Mouse (Mus musculus) induced T-regulatory cell, adult 2 months (primary cell): Measurements from ENCODE around the gene Atrnl1.

ENCODE experiments used
- DNase-seq: peaks from one replicate; pipeline ENCODE4 v3.0.0-alpha.2; 2012; ENCODE audit warnings: low read depth

Atrnl1 gene

GRCm38 (mm10) chr19:57609361-57610057, 1.3 kb upstream of the Atrnl1 start:
- DNase-seq: peak; percentile 43

GRCm38 (mm10) chr19:57610058-57610475, 767 bp upstream of the Atrnl1 start:
- no peak for DNase-seq

- peak; percentile 58 for DNase-seq
These were observed 701 bp downstream of the Atrnl1 start for GRCm38 (mm10) chr19:57611291-57612178.

- DNase-seq: no peak
These were observed 1.3 kb downstream of the Atrnl1 start for GRCm38 (mm10) chr19:57612179-57612472.

- no peak for DNase-seq
These were observed 5.3 kb downstream of the Atrnl1 start for GRCm38 (mm10) chr19:57615972-57616621.

GRCm38 (mm10) chr19:57619088-57619487, 8.3 kb downstream of the Atrnl1 start:
- no peak for DNase-seq

- DNase-seq: no peak
These were observed 11.0 kb downstream of the Atrnl1 start for GRCm38 (mm10) chr19:57621814-57622213.

GRCm38 (mm10) chr19:57625738-57626137, 14.9 kb downstream of the Atrnl1 start:
- no peak for DNase-seq

- no peak for DNase-seq
These were observed 16.4 kb downstream of the Atrnl1 start for GRCm38 (mm10) chr19:57627251-57627650.

GRCm38 (mm10) chr19:57642536-57642935, 31.7 kb downstream of the Atrnl1 start:
- no peak for DNase-seq

GRCm38 (mm10) chr19:57642980-57643379, 32.1 kb downstream of the Atrnl1 start:
- DNase-seq: peak; percentile 80

GRCm38 (mm10) chr19:57648202-57648943, 37.5 kb downstream of the Atrnl1 start:
- peak; percentile 30 for DNase-seq

GRCm38 (mm10) chr19:57648944-57649271, 38.1 kb downstream of the Atrnl1 start:
- DNase-seq: no peak

- DNase-seq: peak; percentile 61
These were observed 44.2 kb downstream of the Atrnl1 start for GRCm38 (mm10) chr19:57655083-57655482.

GRCm38 (mm10) chr19:57655491-57655890, 44.7 kb downstream of the Atrnl1 start:
- DNase-seq: no peak

- no peak for DNase-seq
These were observed 46.7 kb downstream of the Atrnl1 start for GRCm38 (mm10) chr19:57657426-57658087.

GRCm38 (mm10) chr19:57658111-57659091, 47.6 kb downstream of the Atrnl1 start:
- peak; percentile 28 for DNase-seq

GRCm38 (mm10) chr19:57667011-57667410, 56.2 kb downstream of the Atrnl1 start:
- no peak for DNase-seq

- no peak for DNase-seq
These were observed 57.1 kb downstream of the Atrnl1 start for GRCm38 (mm10) chr19:57667946-57668345.

GRCm38 (mm10) chr19:57679455-57679854, 68.6 kb downstream of the Atrnl1 start:
- no peak for DNase-seq
